Comparison of ENCODE assay signal across 9 mouse cellular contexts in the genomic region with DNA sequence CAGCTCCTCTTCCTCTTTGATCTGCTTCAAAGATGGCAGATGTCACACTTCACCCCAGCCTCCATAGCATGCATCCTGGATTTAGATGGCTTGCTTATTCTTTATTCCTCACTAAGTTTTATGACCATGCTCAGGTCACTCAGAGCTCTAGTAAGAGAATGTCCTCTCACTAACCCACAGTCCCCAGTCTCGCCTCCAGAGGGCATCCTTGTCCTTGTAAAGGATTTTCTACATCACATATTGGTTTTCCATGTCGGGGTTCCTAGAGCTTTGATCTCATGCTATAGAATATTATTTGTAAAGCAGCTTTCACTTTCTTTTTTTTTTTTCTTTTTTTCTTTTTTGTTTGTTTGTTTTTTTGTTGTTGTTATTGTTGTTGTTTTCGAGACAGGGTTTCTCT. TPM values are rescaled to one million over a fixed set of nuclear protein-coding genes. Genes with fewer than 3 reads are reported as not detected.
DNase-seq lines count a peak whose midpoint lies in the region; ATAC-seq lines count a peak whose summit lies in the region.
"Had no signal": no experiment of that assay in that cellular context is flagged by ENCODE, and none has a peak within 500 bp of the region (broad histone marks: within the 10 kb centered on the region; RNA-seq: fewer than 3 reads in every experiment).

No protein-coding gene starts in this region.

- WGBS in intestine, embryonic 16.5 days: 81% methylated on average over 3 of the region's 3 CpGs

- no peak overlapping the region for H3K27ac ChIP-seq in intestine, embryonic 16.5 days (ENCODE audit: low read length)
- H3K27ac ChIP-seq: midbrain, embryonic 12.5 days had no signal

- DNase-seq in cerebellum, postnatal 36 days: peak; percentile 31 to 32
- DNase-seq in cerebellum, adult 8-10 months: no peak
- peak; percentile 62 for DNase-seq in left cerebral cortex, postnatal 4 days
- no peak for DNase-seq in left cerebral cortex, postnatal 25 days (ENCODE audit: low spot score in 2 of 2)
- DNase-seq in adrenal gland, postnatal 36 days: peak; percentile 50 to 57
- DNase-seq in lung, adult 18-20 months: peak; percentile 48 to 55
- DNase-seq in thymus, postnatal 36 days: peak; percentile 56 to 61

- no peaks in the 10 kb centered on the region for H3K4me1 ChIP-seq in intestine, embryonic 16.5 days (ENCODE audit: control insufficient read depth, insufficient read depth, low read length)
- H3K4me1 ChIP-seq: midbrain, embryonic 12.5 days had no signal

- no peak overlapping the region for H3K9ac ChIP-seq in intestine, embryonic 16.5 days (ENCODE audit: low read depth, low read length)
- H3K9ac ChIP-seq: midbrain, embryonic 12.5 days had no signal

- no peaks in the 10 kb centered on the region for H3K27me3 ChIP-seq in intestine, embryonic 16.5 days (replicated peaks; ENCODE audit: control insufficient read depth, insufficient read depth, low read length)
- H3K27me3 ChIP-seq: midbrain, embryonic 12.5 days had no signal

- H3K4me3 ChIP-seq in intestine, embryonic 16.5 days (ENCODE audit: low read length): no peak overlapping the region
- H3K4me3 ChIP-seq: midbrain, embryonic 12.5 days had no signal

- no peaks in the 10 kb centered on the region for H3K9me3 ChIP-seq in intestine, embryonic 16.5 days (ENCODE audit: control insufficient read depth, low read length)
- H3K9me3 ChIP-seq: midbrain, embryonic 12.5 days had no signal

- intact Hi-C loops in left cerebral cortex, postnatal 4 days (cut with DNase I): no loop called here
- intact Hi-C loops in left cerebral cortex, postnatal 25 days (cut with DNase I): no loop called here

- ATAC-seq in intestine, embryonic 16.5 days: no peak

- peaks cover 4% of the 10 kb centered on the region for H3K36me3 ChIP-seq in intestine, embryonic 16.5 days (ENCODE audit: control insufficient read depth, insufficient read depth, low read length)

- no peak overlapping the region for H3K4me2 ChIP-seq in intestine, embryonic 16.5 days (ENCODE audit: low read depth, low read length)
- H3K4me2 ChIP-seq: midbrain, embryonic 12.5 days had no signal

RNA-seq across cellular contexts. Expression of gene Adcy7, which starts 19.4 kb away (rescaled TPM):
- total RNA-seq in left cerebral cortex, postnatal 4 days (2021): 10 to 100 TPM; 10.1 TPM
- total RNA-seq in left cerebral cortex, postnatal 25 days (2021): 1 to 10 TPM; 3.5 to 5.2 TPM
- 10 to 100 TPM in 1 of 2 experiments, 1 to 10 TPM in 1; 5.7 to 11.5 TPM for total RNA-seq in adrenal gland, postnatal 36 days (2021)
- polyA plus RNA-seq in intestine, embryonic 16.5 days (2015; fragmentation: Nextera tagmentation; extraction: Ambion mirVana): 2.7 and 2.9 TPM in 2 replicates

RNA-seq across cellular contexts. Expression of gene Tent4b, which starts 53.8 kb away (rescaled TPM):
- 10 to 100 TPM; 40.5 to 45.4 TPM for total RNA-seq in left cerebral cortex, postnatal 4 days (2021)
- total RNA-seq in left cerebral cortex, postnatal 25 days (2021): 10 to 100 TPM; 37.6 to 37.9 TPM
- 10 to 100 TPM; 27.9 to 32.1 TPM for total RNA-seq in adrenal gland, postnatal 36 days (2021)
- 3.4 and 4.2 TPM in 2 replicates for polyA plus RNA-seq in intestine, embryonic 16.5 days (2015; fragmentation: Nextera tagmentation; extraction: Ambion mirVana)

Comparison
In these comparisons a context has a peak if more than half of its experiments do, and no peak if none do; other contexts are left out.
1. DNase-seq: peak in cerebellum, postnatal 36 days (2 of 2), left cerebral cortex, postnatal 4 days (single experiment), adrenal gland, postnatal 36 days (2 of 2), lung, adult 18-20 months (2 of 2) and thymus, postnatal 36 days (2 of 2); none in cerebellum, adult 8-10 months (single experiment) and left cerebral cortex, postnatal 25 days (0 of 2).